Mouse (Mus musculus) layer of hippocampus, postnatal 10 days (tissue): ENCODE measurements around the gene Homer2. TPM values are rescaled to one million over a fixed set of nuclear protein-coding genes. Genes with fewer than 3 reads are reported as not detected.

Experiments
- DNase-seq, 2 experiments: peaks; one replicate each; pipeline ENCODE4 v3.0.0; 2021; ENCODE audit warnings: low spot score in 2 of 2
- total RNA-seq, 2 experiments: library from RNA; stranded (reverse); gene quantifications; 2 replicates each; pipeline ENCODE4 v1.2.3; 2021

Homer2 gene
- total RNA-seq, 2 experiments from 2014 or later = 96.8 to 103 TPM

DNA sequence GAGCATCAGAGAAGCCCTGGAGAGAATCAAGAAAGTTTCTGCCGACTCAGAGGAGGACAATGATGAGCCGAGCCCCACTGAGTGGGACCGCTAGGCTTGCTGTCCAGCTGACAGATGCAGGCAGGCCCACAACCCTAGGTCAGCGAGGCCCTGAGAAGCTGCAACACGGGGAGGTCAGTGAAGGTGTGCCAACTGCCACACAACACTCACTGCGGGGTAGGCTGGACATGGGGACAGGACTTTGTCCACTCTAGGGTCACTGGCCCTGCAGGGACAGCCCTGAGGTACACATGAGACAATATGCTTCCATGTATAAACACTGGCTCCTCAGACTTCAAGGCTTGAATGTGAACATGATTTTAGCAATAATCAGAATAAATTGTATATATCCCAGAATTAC lies 111.2 kb downstream of the Homer2 start:
- no peak for DNase-seq

DNA sequence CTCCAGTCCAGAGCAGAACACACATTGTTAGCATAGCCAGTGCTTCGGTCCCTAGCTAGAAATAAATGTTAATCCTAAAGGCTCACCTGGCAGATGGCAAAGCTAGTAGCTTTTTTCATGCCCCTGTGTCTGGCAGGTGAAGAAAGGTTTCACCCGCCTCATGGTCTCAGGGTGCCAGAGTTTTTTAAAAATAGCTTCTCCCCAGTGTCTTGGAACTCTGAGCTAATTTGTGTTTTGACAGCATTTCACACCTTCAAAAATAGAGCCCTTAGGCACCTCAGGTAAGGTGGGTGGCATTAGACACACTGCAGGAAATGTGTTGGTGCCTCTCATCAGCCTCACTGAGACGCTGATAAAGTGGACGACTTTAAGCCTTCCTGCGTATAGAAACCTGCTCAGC lies 112.3 kb downstream of the Homer2 start:
- DNase-seq = no peak

DNA sequence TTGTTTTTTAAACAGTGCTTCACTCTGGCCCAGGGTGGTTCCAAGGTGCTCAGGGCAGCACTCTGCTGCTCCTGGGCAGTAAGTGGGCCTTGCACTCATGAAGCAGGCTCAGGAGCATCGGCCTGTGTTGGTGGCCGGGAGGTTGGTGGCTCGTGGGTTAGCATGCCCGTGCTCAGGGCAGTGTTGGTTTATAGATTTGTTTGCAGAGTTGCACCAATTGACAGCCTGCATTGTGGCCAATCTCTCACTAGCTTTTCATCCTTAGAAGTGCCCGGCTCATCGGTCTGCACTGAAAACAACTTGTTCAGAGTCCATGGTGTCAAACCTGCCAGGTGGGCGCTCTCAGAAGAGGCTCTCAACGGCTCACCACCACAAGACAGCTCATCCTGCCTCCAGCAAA lies 113.9 kb downstream of the Homer2 start:
- no peak for DNase-seq

DNA sequence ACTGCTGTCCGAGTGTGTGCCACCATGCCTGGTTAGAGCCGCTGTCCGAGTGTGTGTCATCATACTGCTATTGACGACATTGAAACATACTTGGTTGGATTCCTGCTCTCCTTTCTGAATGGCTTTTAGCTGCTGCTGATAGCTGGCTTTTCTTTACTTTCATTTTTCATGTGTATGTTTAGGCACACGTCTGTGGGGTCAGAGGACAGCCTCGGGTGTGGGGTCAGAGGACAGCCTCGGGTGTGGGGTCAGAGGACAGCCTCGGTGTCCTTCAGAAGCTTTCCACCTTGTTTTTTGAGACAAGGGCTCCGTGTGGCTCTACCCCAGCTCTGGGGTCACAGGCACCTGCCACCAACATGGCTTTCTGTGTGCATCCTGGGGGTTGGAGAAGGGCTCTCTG lies 114.6 kb downstream of the Homer2 start:
- no peak for DNase-seq

DNA sequence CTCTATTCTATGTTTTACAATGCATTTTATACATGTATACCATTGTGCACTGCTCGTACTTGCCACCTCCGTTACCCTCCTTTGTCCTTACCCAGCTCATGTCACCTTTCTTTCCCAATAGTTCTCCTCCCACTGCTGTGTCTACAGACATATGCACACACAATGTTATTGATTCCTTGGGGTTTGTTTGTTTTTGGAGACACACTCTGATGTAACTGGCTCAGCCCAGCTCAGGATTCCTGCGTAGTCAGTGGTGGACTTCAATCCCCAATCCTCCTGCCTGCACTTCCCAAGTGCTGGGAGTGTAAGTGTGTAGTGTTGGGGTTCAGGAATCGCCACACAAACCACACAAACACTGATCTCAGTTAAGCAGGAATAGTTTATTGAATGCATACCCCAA lies 120.1 kb downstream of the Homer2 start:
- DNase-seq = no peak

DNA sequence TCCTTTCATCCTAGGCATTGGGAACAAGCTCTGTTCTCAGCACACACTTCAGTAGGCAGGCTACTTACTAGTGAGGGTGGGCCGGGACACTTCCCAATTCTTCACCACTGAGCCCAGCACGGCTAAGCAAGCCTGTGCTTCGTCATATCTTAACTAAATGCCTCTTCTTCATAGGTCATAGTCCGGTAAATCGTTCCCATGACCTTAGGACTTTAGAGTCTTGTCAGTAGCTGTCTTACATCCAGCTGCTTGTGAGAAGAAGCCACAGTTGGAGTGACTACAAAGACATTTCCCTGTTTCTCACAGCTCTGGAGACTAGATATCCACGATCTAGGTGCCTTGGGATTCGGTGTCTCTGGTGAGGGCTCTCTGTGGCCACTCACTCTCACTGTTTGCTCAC lies 122.0 kb downstream of the Homer2 start:
- DNase-seq = no peak

DNA sequence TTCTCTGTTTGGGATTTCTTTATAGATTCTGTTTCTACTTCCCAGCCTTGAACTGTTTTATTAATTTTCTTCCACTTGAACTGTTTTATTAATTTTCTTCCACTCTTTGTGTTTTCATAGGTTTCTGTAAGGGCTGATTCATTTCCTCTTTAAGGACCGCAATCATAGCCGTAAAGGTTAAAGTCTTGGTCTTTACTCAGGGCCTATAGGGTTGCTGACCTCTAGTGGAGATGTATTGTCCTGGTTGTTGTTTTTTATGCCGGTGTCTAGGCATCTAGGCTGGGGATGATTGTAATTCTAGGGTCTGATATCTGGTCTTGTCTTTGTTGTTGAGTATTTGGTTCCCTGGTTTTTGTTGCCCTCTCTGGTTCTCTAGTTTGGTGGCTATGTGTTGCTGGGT lies 123.8 kb downstream of the Homer2 start:
- no peak for DNase-seq

DNA sequence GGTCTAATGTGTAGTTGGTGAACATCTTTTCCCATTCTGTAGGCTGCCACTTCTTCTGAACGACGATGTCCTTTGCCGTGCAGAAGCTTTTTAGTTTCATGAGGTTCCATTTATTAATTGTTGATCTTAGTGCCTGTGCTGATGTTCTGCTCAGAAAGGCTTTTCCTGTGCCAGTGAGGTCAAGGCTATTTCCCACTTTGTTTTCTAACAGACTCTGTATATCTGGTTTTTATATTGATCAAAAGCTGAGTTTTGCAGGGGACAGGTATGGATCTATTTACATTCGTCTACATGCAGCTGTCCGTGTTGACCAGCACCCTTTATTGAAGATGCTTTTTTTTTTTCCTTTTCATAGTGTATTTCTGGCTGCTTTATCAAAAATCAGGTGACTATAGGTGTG lies 128.0 kb downstream of the Homer2 start:
- no peak for DNase-seq

DNA sequence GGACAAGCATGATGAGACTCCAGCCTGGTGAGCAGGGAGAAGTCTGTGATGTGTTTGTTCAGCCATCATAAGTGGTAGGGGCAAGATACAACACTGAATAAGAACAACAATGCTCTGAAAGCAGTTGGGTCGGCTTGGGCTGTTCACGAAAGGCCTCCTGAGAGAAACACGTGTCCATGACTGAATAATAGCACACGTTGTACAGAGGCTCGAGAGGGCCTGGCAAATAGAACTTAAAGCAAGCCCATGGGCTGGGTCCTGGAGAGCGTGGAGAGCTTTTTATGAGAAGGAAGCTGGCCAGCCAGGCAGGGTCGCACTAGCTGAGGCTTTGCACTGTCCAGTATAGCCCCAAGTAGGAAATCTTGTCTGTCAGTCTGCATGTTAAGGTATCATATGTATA lies 128.9 kb downstream of the Homer2 start:
- DNase-seq = no peak

DNA sequence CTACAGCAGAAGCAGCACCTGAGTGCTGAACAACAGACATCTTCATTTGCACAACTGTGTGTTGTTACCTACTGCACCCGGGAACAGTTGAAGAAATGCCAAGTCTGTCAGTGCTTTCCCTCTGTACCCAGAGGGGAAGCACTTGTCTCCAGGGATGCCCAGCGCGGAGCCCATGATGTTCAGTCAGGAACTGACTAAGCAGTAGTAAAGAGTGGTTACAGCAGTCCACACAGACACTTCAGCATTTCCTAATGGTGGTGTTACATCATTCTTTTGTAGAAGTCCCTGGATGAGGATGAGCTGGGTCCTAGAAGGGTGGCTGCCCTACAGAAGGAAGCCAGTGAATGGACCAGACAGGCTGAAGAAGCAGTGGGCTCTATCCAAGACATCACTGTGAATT lies 129.5 kb downstream of the Homer2 start:
- DNase-seq = no peak

DNA sequence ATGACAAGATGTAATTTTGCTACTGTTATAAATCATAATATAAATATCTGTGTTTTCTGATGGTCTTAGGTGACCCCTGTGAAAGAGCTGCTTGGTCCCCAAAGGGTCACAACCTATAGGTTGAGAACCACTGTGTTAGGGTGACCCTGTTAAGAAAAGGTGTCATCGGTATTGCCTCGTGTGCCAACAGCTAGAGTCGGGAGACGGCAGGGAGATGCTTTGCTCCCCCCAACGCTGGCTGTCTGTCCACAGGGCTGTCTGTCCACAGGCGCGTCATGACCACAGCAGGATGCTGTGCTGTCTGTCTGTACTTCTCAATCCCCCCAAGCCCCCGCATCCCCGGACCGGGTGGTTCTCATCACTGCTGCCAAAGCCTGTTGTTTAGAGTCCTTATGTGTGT lies 131.7 kb downstream of the Homer2 start:
- no peak for DNase-seq

DNA sequence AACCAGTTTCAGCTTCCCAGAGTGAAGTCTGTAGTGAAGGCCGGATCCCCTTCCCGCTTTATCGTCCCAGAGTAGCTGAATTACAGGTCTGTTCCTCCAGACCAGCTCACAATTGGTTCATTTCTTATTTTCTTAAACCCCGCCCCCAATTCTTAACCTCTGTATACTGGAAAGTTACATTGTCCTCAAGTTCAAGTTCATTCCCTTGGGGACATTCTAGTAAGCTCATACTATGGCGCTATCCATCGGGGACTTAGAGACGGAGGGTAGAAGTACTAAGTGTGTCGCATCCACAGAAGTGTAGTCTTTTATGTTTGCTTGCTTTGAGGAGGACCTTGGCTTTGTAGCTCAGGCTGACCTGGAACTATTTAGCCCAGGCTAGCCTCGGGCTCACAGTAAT lies 133.5 kb downstream of the Homer2 start:
- no peak for DNase-seq

DNA sequence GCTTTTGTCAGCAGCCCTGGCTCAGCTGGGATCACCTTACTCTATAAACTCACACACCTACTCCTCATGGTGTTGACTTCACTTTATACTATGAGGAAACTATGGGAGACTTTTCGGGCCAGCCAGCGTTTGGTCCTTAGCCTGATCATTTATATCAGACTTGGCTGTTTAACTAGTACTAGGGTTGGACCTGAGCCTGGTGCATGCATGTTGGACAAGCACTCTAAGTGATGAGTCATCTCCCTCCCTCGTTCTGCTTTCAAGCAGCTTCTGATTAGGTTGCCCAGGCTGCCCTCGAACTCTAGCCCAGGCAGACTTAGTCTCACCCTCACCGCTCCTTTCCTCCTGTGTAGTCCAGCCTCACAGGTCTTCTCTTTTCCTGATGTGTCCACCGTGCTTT lies 133.9 kb downstream of the Homer2 start:
- DNase-seq = no peak

DNA sequence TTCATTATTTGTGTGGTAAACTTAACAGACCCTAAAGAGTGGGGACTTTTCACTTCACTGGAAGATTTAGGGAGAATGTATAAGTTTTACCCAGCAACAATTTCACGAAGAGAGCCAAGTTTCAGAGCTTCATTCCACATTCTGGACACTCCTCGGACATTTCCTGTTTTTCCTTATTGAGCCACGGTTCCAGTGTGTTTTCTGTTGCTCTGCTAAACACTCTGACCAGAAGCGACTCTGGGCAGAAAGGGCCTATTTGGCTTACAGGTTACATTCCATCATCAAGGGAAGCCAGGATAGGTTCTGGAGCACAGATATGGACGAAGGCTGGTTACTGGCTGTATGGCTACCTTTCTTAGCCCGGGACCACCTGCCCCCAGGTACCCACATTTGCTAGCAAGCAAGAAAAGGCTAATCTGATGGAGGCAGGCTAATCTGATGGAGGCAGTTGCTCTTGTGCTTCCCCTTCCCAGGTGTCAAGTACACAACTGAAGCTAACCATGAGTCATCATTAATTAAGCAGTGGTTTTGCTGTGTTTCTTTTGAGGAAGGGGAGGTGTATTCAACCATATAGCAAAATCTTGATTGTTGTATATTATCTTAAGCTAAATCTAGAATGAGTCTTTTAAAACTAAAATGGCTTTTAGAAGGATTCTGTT lies 134.6 kb downstream of the Homer2 start:
- no peak for DNase-seq

DNA sequence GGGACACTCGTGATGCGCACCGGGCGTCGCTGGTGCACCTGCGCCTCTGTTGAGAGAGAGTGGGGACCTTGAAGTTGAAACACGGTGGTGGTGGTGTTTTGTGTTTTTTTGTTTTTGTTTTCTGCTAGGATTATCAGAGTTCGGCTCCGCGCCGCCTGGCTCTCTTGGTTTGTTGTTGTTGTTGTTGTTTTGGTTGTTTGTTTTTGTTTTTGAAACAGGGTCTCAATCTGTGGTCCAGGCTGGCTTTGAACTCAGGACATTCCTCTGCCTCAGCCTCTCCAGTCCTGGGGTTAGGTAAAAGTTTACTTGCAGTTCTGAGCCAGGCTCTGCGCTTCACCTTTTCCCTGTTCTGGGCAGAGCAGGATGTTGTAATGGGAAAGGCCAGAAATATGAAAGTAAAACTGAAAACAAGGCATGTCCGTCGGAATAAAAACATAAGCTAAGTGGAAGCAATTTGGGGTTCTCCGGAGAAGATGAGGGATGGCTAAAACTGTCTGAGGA lies 135.3 kb downstream of the Homer2 start:
- no peak for DNase-seq

DNA sequence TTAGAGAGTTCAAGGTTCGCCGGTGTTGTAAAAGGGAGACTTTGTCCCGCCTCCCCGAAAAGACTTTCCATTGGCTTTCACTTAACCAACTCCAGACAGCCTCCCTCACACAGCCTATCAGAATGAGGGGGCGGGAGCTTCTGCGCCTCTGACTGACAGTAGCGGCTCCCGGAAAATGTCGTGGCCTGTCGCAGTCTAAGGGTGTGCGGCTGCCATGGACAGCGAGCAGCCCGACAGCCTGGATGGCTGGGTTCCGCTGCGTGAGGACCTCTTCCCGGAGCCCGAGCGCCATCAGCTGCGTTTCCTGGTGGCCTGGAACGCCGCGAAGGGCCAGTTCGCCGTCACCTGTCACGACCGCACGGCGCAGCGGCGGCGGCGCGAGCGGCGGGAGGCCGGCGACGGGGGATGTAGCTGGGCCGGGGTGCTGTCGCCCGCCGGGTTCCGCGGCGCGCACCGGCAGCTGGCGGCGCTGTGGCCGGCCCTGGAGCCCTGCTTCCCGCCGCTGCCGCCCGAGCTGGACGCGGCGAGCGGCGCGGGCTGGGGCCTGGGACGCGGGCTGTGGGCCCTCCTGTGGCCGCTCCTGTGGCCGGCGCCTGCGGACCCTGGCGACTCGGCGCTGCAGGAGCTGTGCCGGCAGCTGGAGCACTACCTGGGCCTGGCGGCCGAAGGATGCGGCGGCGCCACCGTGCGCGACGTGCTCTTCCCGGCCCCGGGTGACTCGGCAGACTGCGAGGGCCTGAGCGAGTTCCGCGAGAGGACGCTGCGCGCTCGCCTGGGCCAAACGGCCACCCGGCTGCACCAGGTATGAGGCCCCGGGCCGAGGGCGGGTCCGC lies 136.0 kb downstream of the Homer2 start, which contains the start of gene Whamm:
TSS of gene Whamm (plus strand) at position 159 of the 833 bp plus-strand sequence.
- DNase-seq = peak; percentile 89 to 92

DNA sequence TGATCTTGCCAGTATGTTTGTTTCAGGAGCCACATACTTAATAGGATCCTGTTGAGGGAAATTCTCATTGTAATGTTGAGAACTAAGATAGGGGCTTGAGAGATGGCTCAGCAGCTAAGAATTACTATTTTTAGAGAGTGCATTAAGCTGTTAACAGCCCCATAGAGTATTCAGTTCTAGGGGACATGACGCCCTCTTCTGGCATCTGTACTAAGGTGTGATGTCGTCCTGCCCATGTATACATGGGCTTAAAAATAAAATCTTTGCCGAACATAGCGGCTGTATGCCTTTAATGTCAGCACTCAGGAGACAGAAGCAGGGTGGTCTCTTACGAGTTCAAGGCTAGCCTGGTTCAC lies 136.6 kb downstream of the Homer2 start:
- no peak for DNase-seq

DNA sequence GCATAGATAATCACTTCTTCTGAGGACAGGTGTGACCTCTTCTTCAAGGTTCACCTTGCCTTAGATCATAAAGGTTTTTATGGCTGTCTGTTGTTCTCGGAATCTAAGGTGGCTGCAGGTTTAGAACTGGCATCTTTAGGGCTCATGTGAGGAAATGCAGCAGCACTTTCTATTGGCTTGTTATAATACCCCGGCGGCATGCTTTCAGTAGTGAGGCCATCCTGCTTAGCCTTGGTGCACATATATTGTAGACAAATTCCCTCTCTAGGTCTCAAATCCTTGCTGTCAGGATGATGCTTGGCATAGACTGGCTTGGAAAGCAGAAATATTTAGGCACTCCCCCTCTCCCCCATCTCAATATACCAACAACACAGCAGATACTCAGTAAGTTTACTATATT lies 137.1 kb downstream of the Homer2 start:
- DNase-seq = no peak

DNA sequence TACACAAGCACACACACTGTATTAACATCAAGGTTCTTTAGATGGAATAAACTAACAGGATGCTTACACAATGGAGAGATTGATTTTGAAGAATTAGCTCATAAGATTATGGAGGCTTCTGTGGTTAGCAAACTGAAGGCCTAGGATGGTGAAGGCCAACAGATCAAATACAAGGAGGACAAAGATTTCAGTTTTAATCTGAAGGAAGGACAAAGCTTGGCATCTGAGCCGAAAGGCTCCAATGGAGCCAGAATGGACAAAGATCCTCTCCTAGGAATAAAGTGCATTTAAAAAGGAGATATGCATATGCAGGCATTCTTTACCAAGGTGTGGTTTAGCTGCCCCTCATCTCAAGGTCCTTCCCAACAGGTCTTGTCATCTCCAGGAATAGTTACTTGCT lies 137.5 kb downstream of the Homer2 start:
- no peak for DNase-seq

DNA sequence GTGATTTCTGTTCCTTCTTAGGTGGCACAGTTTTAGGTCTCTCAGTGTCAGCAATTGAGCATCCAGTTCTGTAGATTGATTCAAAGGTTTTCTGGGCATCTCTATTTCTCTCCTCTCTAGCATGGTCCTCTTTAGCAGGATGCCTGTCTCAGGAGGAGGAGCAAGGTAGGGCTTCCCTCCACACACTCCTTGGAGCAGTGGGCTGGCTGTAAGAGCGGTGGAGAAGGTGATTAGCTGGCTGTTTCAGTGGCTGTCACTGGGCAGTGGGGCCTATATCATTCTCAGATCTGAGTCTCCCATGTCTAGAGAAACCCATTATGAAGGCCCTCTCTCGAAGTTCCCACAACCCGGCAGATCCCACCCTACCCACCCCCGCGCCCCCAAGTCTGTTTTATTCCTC lies 139.9 kb downstream of the Homer2 start:
- no peak for DNase-seq

DNA sequence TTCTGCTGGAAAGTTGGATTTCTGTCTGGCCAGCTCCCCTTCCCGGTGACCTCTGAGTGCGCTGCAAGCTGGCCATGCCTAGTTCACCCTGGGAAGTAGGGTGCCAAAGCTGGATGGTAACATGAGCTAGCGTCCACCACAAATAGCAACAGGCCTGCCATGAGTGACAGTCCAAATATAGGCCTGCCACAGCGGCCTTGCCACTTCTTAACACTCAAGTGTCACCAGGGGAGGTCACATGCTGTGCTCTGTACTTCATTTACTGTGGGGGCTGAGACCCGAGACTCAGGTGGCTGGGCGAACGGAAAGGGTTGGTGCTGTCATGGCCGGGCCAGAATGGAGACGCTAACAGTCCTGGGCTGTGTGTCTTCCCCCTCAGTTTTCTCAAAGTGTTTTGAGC lies 140.4 kb downstream of the Homer2 start, which contains the start of gene Fsd2:
TSS of gene Fsd2 (minus strand) at position 53 of the 400 bp plus-strand sequence.
- DNase-seq = no peak

DNA sequence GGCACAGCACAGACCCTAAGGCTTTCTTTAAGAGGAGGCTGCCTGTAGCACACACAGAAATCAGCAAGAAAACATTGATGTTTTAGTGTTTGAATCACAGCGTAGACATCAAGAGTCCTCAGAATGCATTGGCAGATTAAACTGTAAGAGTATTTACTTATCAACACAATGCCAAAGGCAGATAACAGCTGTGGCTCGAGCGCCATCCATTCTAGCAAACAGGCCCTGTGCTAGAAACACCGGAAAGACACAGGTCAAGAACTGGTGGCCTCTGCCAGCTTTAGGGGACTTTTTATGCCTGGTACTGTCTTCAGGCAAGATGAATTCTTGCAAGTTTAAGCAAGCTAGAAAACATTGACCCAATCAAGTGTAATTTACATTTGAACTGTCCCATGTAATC lies 141.0 kb downstream of the Homer2 start:
- DNase-seq = no peak
